Mouse (Mus musculus): ENCODE measurements around the gene Sco1. TPM values are rescaled to one million over a fixed set of nuclear protein-coding genes. Genes with fewer than 3 reads are reported as not detected.

Sco1 gene
- 13.5 and 14.7 TPM in 2 replicates for total RNA-seq (2014; fragmentation: Nextera tagmentation)
- 22.2 and 23.2 TPM in 2 replicates for total RNA-seq (2017)
- 3.5 and 4.0 TPM in 2 replicates for polyA plus RNA-seq (2012)

- Histone ChIP-seq H3K36me3 (replicated peaks) (peaks cover 62% of the 10 kb centered on the region), H3K4me3 (ENCODE audit: low read depth, low read length) (peak within 1 kb of the TSS; percentile 92), H3K9me3 (replicated peaks) (no peaks in the 10 kb centered on the region), H3K27me3 (ENCODE audit: insufficient read depth, low read length) (no peaks in the 10 kb centered on the region), H3K4me1 (ENCODE audit: insufficient read depth, low read depth, low read length) (peaks cover 13% of the 10 kb centered on the region)
- ATAC-seq (ENCODE audit: extremely low read depth, insufficient number of reproducible peaks, low FRiP score, poor library complexity, severe bottlenecking), result peak; percentile 97
- DNase-seq (ENCODE audit: low spot score), result peak; percentile 89
- TF ChIP-seq POLR2AphosphoS5 (IDR thresholded peaks at IDR 0.05; ENCODE audit: insufficient replicate concordance, low read depth, low read length), result no peak
- TF ChIP-seq GATA2 (IDR thresholded peaks at IDR 0.05; ENCODE audit: borderline replicate concordance, low read depth, low read length), result no peak
- no peak for TF ChIP-seq GATA1 (IDR thresholded peaks at IDR 0.05; ENCODE audit: borderline replicate concordance, low read length)
- no peak for TF ChIP-seq CTCF (IDR thresholded peaks at IDR 0.05; ENCODE audit: low read depth, low read length)
- TF ChIP-seq TAL1 (conservative IDR thresholded peaks at IDR 0.05; ENCODE audit: low read depth, low read length), result no peak
Observed at GRCm38 (mm10) chr11:67052321-67052952, at the start of gene Sco1, which contains the start of gene Adprm. Sco1 (plus strand) TSS chr11:67052670. Adprm (minus strand) TSS chr11:67052594.

- TF ChIP-seq TAL1 (conservative IDR thresholded peaks at IDR 0.05; ENCODE audit: low read depth, low read length), result no peak
- TF ChIP-seq CTCF (IDR thresholded peaks at IDR 0.05; ENCODE audit: low read depth, low read length), result no peak
- TF ChIP-seq GATA2 (IDR thresholded peaks at IDR 0.05; ENCODE audit: borderline replicate concordance, low read depth, low read length), result no peak
- TF ChIP-seq GATA1 (IDR thresholded peaks at IDR 0.05; ENCODE audit: borderline replicate concordance, low read length), result no peak
- TF ChIP-seq POLR2AphosphoS5 (IDR thresholded peaks at IDR 0.05; ENCODE audit: insufficient replicate concordance, low read depth, low read length), result no peak
- no peaks in the 10 kb centered on the region for H3K27me3 ChIP-seq (ENCODE audit: insufficient read depth, low read length)
- H3K4me1 ChIP-seq (ENCODE audit: insufficient read depth, low read depth, low read length), result no peaks in the 10 kb centered on the region
- H3K36me3 ChIP-seq (replicated peaks), result no peaks in the 10 kb centered on the region
- no peak for ATAC-seq (ENCODE audit: extremely low read depth, insufficient number of reproducible peaks, low FRiP score, poor library complexity, severe bottlenecking)
- DNase-seq (ENCODE audit: low spot score), result no peak
- H3K4me3 ChIP-seq (ENCODE audit: low read depth, low read length), result no peak overlapping the region
- no peaks in the 10 kb centered on the region for H3K9me3 ChIP-seq (replicated peaks)
Observed at GRCm38 (mm10) chr11:67002911-67003310, 49.6 kb upstream of the Sco1 start.

GRCm38 (mm10) chr11:67007961-67008360 lies 44.5 kb upstream of the Sco1 start:
- Histone ChIP-seq H3K27me3 (ENCODE audit: insufficient read depth, low read length) (no peaks in the 10 kb centered on the region), H3K4me3 (ENCODE audit: low read depth, low read length) (no peak overlapping the region), H3K9me3 (replicated peaks) (no peaks in the 10 kb centered on the region), H3K4me1 (ENCODE audit: insufficient read depth, low read depth, low read length) (no peaks in the 10 kb centered on the region), H3K36me3 (replicated peaks) (no peaks in the 10 kb centered on the region)
- no peak for DNase-seq (ENCODE audit: low spot score)
- ATAC-seq (ENCODE audit: extremely low read depth, insufficient number of reproducible peaks, low FRiP score, poor library complexity, severe bottlenecking), result no peak
- TF ChIP-seq POLR2AphosphoS5 (IDR thresholded peaks at IDR 0.05; ENCODE audit: insufficient replicate concordance, low read depth, low read length) (no peak), GATA2 (IDR thresholded peaks at IDR 0.05; ENCODE audit: borderline replicate concordance, low read depth, low read length) (no peak), GATA1 (IDR thresholded peaks at IDR 0.05; ENCODE audit: borderline replicate concordance, low read length) (no peak), TAL1 (conservative IDR thresholded peaks at IDR 0.05; ENCODE audit: low read depth, low read length) (no peak), CTCF (IDR thresholded peaks at IDR 0.05; ENCODE audit: low read depth, low read length) (no peak)

GRCm38 (mm10) chr11:67008528-67008927 lies 43.9 kb upstream of the Sco1 start:
- H3K4me1 ChIP-seq (ENCODE audit: insufficient read depth, low read depth, low read length), result no peaks in the 10 kb centered on the region
- TF ChIP-seq TAL1 (conservative IDR thresholded peaks at IDR 0.05; ENCODE audit: low read depth, low read length) (no peak), CTCF (IDR thresholded peaks at IDR 0.05; ENCODE audit: low read depth, low read length) (no peak), GATA2 (IDR thresholded peaks at IDR 0.05; ENCODE audit: borderline replicate concordance, low read depth, low read length) (no peak), GATA1 (IDR thresholded peaks at IDR 0.05; ENCODE audit: borderline replicate concordance, low read length) (no peak), POLR2AphosphoS5 (IDR thresholded peaks at IDR 0.05; ENCODE audit: insufficient replicate concordance, low read depth, low read length) (no peak)
- ATAC-seq (ENCODE audit: extremely low read depth, insufficient number of reproducible peaks, low FRiP score, poor library complexity, severe bottlenecking), result no peak

GRCm38 (mm10) chr11:67010430-67010829 lies 42.0 kb upstream of the Sco1 start:
- DNase-seq (ENCODE audit: low spot score), result no peak
- no peak for ATAC-seq (ENCODE audit: extremely low read depth, insufficient number of reproducible peaks, low FRiP score, poor library complexity, severe bottlenecking)
- no peak overlapping the region for H3K4me3 ChIP-seq (ENCODE audit: low read depth, low read length)
- no peaks in the 10 kb centered on the region for H3K36me3 ChIP-seq (replicated peaks)
- no peak for TF ChIP-seq CTCF (IDR thresholded peaks at IDR 0.05; ENCODE audit: low read depth, low read length)
- TF ChIP-seq POLR2AphosphoS5 (IDR thresholded peaks at IDR 0.05; ENCODE audit: insufficient replicate concordance, low read depth, low read length), result no peak
- H3K9me3 ChIP-seq (replicated peaks), result no peaks in the 10 kb centered on the region
- H3K4me1 ChIP-seq (ENCODE audit: insufficient read depth, low read depth, low read length), result no peaks in the 10 kb centered on the region
- H3K27me3 ChIP-seq (ENCODE audit: insufficient read depth, low read length), result no peaks in the 10 kb centered on the region

More at GRCm38 (mm10) chr11:67008528-67008927, 43.9 kb upstream of the Sco1 start:
- Histone ChIP-seq H3K4me3 (ENCODE audit: low read depth, low read length) (no peak overlapping the region), H3K27me3 (ENCODE audit: insufficient read depth, low read length) (no peaks in the 10 kb centered on the region), H3K36me3 (replicated peaks) (no peaks in the 10 kb centered on the region), H3K9me3 (replicated peaks) (no peaks in the 10 kb centered on the region)
- no peak for DNase-seq (ENCODE audit: low spot score)

GRCm38 (mm10) chr11:67011635-67012034 lies 40.8 kb upstream of the Sco1 start:
- no peaks in the 10 kb centered on the region for H3K4me1 ChIP-seq (ENCODE audit: insufficient read depth, low read depth, low read length)
- DNase-seq (ENCODE audit: low spot score), result no peak
- H3K9me3 ChIP-seq (replicated peaks), result no peaks in the 10 kb centered on the region
- H3K4me3 ChIP-seq (ENCODE audit: low read depth, low read length), result no peak overlapping the region
- no peaks in the 10 kb centered on the region for H3K27me3 ChIP-seq (ENCODE audit: insufficient read depth, low read length)
- H3K36me3 ChIP-seq (replicated peaks), result no peaks in the 10 kb centered on the region
- TF ChIP-seq GATA2 (IDR thresholded peaks at IDR 0.05; ENCODE audit: borderline replicate concordance, low read depth, low read length) (no peak), CTCF (IDR thresholded peaks at IDR 0.05; ENCODE audit: low read depth, low read length) (no peak), GATA1 (IDR thresholded peaks at IDR 0.05; ENCODE audit: borderline replicate concordance, low read length) (no peak), TAL1 (conservative IDR thresholded peaks at IDR 0.05; ENCODE audit: low read depth, low read length) (no peak), POLR2AphosphoS5 (IDR thresholded peaks at IDR 0.05; ENCODE audit: insufficient replicate concordance, low read depth, low read length) (no peak)
- ATAC-seq (ENCODE audit: extremely low read depth, insufficient number of reproducible peaks, low FRiP score, poor library complexity, severe bottlenecking), result no peak
